Mouse (Mus musculus): Measurements from ENCODE around the gene Dlx2. TPM values are rescaled to one million over a fixed set of nuclear protein-coding genes. Genes with fewer than 3 reads are reported as not detected.

The Dlx2 gene
- 1.5 and 1.8 TPM in 2 replicates for polyA plus RNA-seq (2015; fragmentation: Nextera tagmentation; extraction: Ambion mirVana)

- H3K36me3 ChIP-seq (ENCODE audit: control insufficient read depth, insufficient read depth, low read length) = no peaks in the 10 kb centered on the region
- peak; percentile 28 for ATAC-seq
Observed at GRCm38 (mm10) chr2:71546640-71547071, at the start of gene Dlx2. Gene Dlx2, minus strand, starts transcription at chr2:71546754.

DNA sequence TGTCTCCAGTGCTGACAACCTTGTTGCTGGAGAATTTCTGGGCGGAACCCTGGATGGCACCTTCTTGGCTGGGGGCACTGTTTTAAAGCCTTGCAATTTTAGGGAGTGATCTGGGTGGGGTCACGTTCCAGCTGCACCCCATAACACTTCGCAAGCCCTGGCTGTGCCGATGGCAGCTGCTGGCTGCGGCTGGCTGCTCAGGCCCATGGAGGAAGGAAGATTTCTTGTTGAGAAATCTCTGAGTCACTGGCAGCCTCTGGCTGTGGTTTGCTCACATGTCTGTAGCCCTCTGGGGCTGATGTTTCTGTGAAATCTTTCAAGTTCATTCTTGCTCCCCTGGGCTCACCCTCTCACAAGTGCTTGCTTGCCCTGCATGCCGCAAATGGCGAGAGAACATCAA is 47.9 kb upstream of the Dlx2 start:
- H3K27me3 ChIP-seq (replicated peaks; ENCODE audit: control insufficient read depth, insufficient read depth, low read length) = no peaks in the 10 kb centered on the region
- no peak overlapping the region for H3K4me3 ChIP-seq (ENCODE audit: low read length)
- H3K27ac ChIP-seq (ENCODE audit: low read length) = no peak overlapping the region
- WGBS = 74% methylated on average over 7 of the region's 7 CpGs
- H3K36me3 ChIP-seq (ENCODE audit: control insufficient read depth, insufficient read depth, low read length) = no peaks in the 10 kb centered on the region
- no peaks in the 10 kb centered on the region for H3K9me3 ChIP-seq (ENCODE audit: control insufficient read depth, low read length)
- no peaks in the 10 kb centered on the region for H3K4me1 ChIP-seq (ENCODE audit: control insufficient read depth, insufficient read depth, low read length)
- no peak overlapping the region for H3K4me2 ChIP-seq (ENCODE audit: low read depth, low read length)
- no peak for ATAC-seq
- H3K9ac ChIP-seq (ENCODE audit: low read depth, low read length) = no peak overlapping the region

More at GRCm38 (mm10) chr2:71546640-71547071, at the start of gene Dlx2:
- Histone ChIP-seq H3K27me3 (replicated peaks; ENCODE audit: control insufficient read depth, insufficient read depth, low read length) (peaks cover 80% of the 10 kb centered on the region), H3K9ac (ENCODE audit: low read depth, low read length) (peak within 1 kb of the TSS; percentile 29; the same call in 1 of the 2 replicates), H3K27ac (ENCODE audit: low read length) (peak within 1 kb of the TSS; percentile 48), H3K4me1 (ENCODE audit: control insufficient read depth, insufficient read depth, low read length) (peaks cover 19% of the 10 kb centered on the region), H3K9me3 (ENCODE audit: control insufficient read depth, low read length) (no peaks in the 10 kb centered on the region), H3K4me3 (ENCODE audit: low read length) (peak within 1 kb of the TSS; percentile 50), H3K4me2 (ENCODE audit: low read depth, low read length) (peak within 1 kb of the TSS; percentile 82)
- WGBS = under 1% methylated on average over 35 of the region's 37 CpGs

DNA sequence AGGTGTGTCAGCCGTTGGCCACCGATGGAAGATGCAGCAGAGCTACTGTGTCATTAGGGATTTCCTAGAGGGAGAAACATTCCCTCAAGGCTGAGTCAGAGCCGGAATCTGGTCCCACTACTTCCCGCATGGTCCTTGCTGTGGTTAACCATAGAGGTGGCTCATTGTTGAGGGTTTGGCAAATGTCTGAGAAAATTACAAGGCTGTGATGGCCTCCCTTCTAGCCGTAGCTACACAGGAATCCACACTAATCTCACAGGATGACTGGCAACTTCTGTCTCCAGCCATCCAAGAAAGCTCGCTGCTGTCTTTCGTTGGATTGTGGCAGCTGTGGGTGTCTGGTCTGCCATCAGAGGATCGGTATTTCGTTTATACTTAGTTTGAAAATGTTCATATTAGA is 42.6 kb upstream of the Dlx2 start:
- WGBS = 80% methylated on average over 9 of the region's 9 CpGs
- no peak overlapping the region for H3K4me3 ChIP-seq (ENCODE audit: low read length)
- no peaks in the 10 kb centered on the region for H3K36me3 ChIP-seq (ENCODE audit: control insufficient read depth, insufficient read depth, low read length)
- H3K9ac ChIP-seq (ENCODE audit: low read depth, low read length) = no peak overlapping the region
- no peaks in the 10 kb centered on the region for H3K9me3 ChIP-seq (ENCODE audit: control insufficient read depth, low read length)
- peaks cover 5% of the 10 kb centered on the region; the same call in 1 of the 2 replicates for H3K4me1 ChIP-seq (ENCODE audit: control insufficient read depth, insufficient read depth, low read length)
- no peaks in the 10 kb centered on the region for H3K27me3 ChIP-seq (replicated peaks; ENCODE audit: control insufficient read depth, insufficient read depth, low read length)
- H3K27ac ChIP-seq (ENCODE audit: low read length) = no peak overlapping the region
- no peak for ATAC-seq
- no peak overlapping the region for H3K4me2 ChIP-seq (ENCODE audit: low read depth, low read length)

- Histone ChIP-seq H3K4me2 (ENCODE audit: low read depth, low read length) (peak overlapping the region; percentile 88), H3K9me3 (ENCODE audit: control insufficient read depth, low read length) (no peaks in the 10 kb centered on the region), H3K4me3 (ENCODE audit: low read length) (peak overlapping the region; percentile 58), H3K36me3 (ENCODE audit: control insufficient read depth, insufficient read depth, low read length) (no peaks in the 10 kb centered on the region), H3K27me3 (replicated peaks; ENCODE audit: control insufficient read depth, insufficient read depth, low read length) (no peaks in the 10 kb centered on the region; the same call in 1 of the 2 replicates), H3K27ac (ENCODE audit: low read length) (no peak overlapping the region), H3K9ac (ENCODE audit: low read depth, low read length) (peak overlapping the region; percentile 62), H3K4me1 (ENCODE audit: control insufficient read depth, insufficient read depth, low read length) (no peaks in the 10 kb centered on the region)
- WGBS = 60% methylated on average over 5 of the region's 5 CpGs
- ATAC-seq = no peak
Observed at GRCm38 (mm10) chr2:71581488-71581887, 34.9 kb upstream of the Dlx2 start.

DNA sequence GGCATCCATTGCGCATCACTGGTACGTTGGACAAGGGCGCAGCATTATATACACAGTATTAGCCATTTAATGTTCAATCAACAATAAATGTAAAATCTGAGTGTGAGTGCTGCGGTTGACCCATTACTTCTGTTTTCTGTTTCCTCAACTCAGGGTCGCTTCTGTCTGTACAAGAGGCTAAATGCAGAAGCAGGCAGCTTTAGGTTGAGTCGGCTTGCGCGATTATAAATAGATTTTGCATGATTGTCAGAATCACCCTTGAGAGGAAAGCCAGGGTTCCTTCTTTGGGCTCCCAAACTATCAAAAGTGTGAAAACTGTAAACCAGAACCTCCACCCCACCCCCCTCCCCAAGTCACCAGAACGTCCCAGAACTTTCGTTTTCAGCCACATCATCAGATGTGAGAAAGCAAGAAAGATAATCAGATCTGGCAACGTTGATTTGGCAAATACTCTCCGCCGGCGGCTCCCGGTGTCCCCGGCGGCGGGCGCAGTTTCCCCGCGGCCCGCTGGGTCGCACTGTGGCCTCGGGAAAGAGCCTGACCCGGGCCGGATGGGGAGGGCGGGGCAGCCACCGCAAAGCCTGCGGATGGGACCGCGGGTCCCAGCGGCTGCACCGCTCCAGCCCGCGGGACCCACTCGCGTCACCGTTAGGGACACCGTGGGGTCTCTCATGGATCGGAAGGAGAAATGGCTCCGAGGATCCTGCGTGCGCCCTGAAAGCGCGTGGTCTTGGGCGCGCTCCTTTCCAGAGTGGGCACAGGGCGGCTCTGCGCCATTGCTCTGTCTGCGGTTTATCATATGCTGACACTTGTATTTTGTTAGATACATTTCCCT is 34.3 kb upstream of the Dlx2 start:
- Histone ChIP-seq H3K36me3 (ENCODE audit: control insufficient read depth, insufficient read depth, low read length) (no peaks in the 10 kb centered on the region), H3K4me3 (ENCODE audit: low read length) (peak overlapping the region; percentile 58), H3K27me3 (replicated peaks; ENCODE audit: control insufficient read depth, insufficient read depth, low read length) (no peaks in the 10 kb centered on the region; the same call in 1 of the 2 replicates), H3K9ac (ENCODE audit: low read depth, low read length) (peak overlapping the region; percentile 62), H3K9me3 (ENCODE audit: control insufficient read depth, low read length) (no peaks in the 10 kb centered on the region), H3K27ac (ENCODE audit: low read length) (no peak overlapping the region), H3K4me2 (ENCODE audit: low read depth, low read length) (peak overlapping the region; percentile 88), H3K4me1 (ENCODE audit: control insufficient read depth, insufficient read depth, low read length) (no peaks in the 10 kb centered on the region)
- WGBS = 9% methylated on average over 50 of the region's 50 CpGs
- peak; percentile 86 for ATAC-seq

DNA sequence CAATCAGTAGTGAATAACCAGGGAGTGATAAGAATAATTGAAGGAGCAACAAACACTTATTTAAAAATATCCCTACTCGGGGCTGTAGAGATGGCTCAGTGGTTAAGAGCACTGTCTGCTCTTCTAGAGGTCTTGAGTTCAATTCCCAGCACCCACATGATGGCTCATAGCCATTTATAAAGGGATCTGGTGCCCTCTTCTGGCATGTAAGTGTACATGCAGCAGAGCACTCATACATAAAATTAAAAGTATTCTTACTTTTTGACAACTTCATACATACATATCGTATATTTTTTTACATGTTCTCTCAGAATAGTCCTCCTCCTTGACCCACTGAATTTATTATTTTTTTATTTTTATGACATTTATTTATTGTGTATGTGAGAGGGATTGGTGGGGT is 30.5 kb upstream of the Dlx2 start:
- H3K4me3 ChIP-seq (ENCODE audit: low read length) = no peak overlapping the region
- H3K36me3 ChIP-seq (ENCODE audit: control insufficient read depth, insufficient read depth, low read length) = no peaks in the 10 kb centered on the region
- H3K27me3 ChIP-seq (replicated peaks; ENCODE audit: control insufficient read depth, insufficient read depth, low read length) = no peaks in the 10 kb centered on the region; the same call in 1 of the 2 replicates
- ATAC-seq = no peak
- no peak overlapping the region for H3K27ac ChIP-seq (ENCODE audit: low read length)
- no peaks in the 10 kb centered on the region for H3K4me1 ChIP-seq (ENCODE audit: control insufficient read depth, insufficient read depth, low read length)
- no peak overlapping the region for H3K4me2 ChIP-seq (ENCODE audit: low read depth, low read length)
- no peak overlapping the region for H3K9ac ChIP-seq (ENCODE audit: low read depth, low read length)
- WGBS = 95% methylated on average over 2 of the region's 2 CpGs
- H3K9me3 ChIP-seq (ENCODE audit: control insufficient read depth, low read length) = no peaks in the 10 kb centered on the region

DNA sequence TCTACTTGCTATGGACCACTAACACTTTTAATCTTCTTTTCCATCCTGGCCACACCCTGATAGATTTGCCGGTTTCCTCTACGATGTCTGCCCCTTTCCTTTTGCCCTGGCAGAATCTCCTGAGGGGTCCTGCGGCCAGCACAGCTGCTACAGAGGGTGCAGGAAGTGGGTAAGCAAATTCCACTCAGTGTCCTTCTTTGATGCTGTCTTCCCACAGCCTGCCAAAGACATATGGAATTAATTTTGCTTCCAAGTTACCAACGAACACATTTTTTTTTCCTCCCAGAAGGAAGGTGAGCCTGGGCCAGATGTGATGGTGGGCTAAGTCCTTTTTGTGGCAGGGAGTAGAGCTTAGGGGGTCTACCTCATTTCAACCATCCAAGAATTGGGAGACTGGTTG is 27.2 kb upstream of the Dlx2 start:
- WGBS = 72% methylated on average over 4 of the region's 4 CpGs

DNA sequence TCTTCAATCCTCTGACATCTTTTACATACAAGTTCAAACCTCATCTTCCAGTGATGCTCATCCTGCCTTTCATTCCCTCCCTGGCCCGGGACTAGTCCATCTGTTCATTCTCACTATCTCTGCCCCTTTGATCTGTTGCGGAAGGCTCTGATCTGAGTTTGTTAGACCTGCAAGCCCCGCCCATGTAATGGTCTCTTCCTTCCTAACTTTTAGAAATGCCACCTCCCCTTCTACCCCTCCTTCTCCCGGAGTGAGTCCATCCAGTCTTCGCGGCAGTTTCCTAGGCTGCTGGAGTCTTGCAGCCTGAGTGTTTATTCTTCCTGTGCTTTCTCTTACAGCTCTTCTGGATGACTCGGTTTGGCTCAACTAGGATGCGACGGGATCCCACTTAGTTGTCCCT is 19.9 kb upstream of the Dlx2 start:
- no peaks in the 10 kb centered on the region for H3K9me3 ChIP-seq (ENCODE audit: control insufficient read depth, low read length)
- H3K27me3 ChIP-seq (replicated peaks; ENCODE audit: control insufficient read depth, insufficient read depth, low read length) = 0 out of 2 replicates have a peak, but pooled peaks cover 2% of the 10 kb centered on the region
- WGBS = 68% methylated on average over 9 of the region's 9 CpGs
- H3K36me3 ChIP-seq (ENCODE audit: control insufficient read depth, insufficient read depth, low read length) = no peaks in the 10 kb centered on the region
- no peak for ATAC-seq
- no peak overlapping the region for H3K27ac ChIP-seq (ENCODE audit: low read length)
- no peak overlapping the region for H3K4me3 ChIP-seq (ENCODE audit: low read length)
- no peak overlapping the region for H3K9ac ChIP-seq (ENCODE audit: low read depth, low read length)
- H3K4me1 ChIP-seq (ENCODE audit: control insufficient read depth, insufficient read depth, low read length) = no peaks in the 10 kb centered on the region
- H3K4me2 ChIP-seq (ENCODE audit: low read depth, low read length) = no peak overlapping the region

More for the DNA sequence above, 27.2 kb upstream of the Dlx2 start:
- no peaks in the 10 kb centered on the region for H3K9me3 ChIP-seq (ENCODE audit: control insufficient read depth, low read length)
- H3K4me2 ChIP-seq (ENCODE audit: low read depth, low read length) = no peak overlapping the region
- H3K9ac ChIP-seq (ENCODE audit: low read depth, low read length) = no peak overlapping the region
- H3K27me3 ChIP-seq (replicated peaks; ENCODE audit: control insufficient read depth, insufficient read depth, low read length) = 0 out of 2 replicates have a peak, but pooled peaks cover 2% of the 10 kb centered on the region
- no peaks in the 10 kb centered on the region for H3K36me3 ChIP-seq (ENCODE audit: control insufficient read depth, insufficient read depth, low read length)
- no peak for ATAC-seq
- H3K4me1 ChIP-seq (ENCODE audit: control insufficient read depth, insufficient read depth, low read length) = no peaks in the 10 kb centered on the region
- no peak overlapping the region for H3K4me3 ChIP-seq (ENCODE audit: low read length)
- no peak overlapping the region for H3K27ac ChIP-seq (ENCODE audit: low read length)

DNA sequence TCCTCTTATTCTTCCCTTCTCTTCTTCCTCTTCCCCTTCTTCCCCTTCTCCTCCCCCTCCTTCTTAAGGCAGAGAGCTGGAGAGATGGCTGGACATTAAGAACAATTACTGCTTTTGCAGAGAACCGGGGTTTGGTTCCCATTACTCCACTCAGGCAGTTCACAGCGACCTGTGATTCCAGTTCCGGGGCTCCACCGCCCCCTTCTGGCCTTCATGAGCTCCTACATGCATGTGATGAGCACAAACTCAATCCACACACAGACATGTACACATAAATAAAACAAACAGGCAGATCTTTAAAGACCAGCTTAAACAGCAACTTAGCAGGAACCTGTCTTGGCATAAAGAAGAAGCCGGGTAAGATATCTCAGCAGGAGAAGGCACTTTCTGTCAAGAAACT is 9.5 kb upstream of the Dlx2 start:
- no peaks in the 10 kb centered on the region for H3K4me1 ChIP-seq (ENCODE audit: control insufficient read depth, insufficient read depth, low read length)
- no peak overlapping the region for H3K4me2 ChIP-seq (ENCODE audit: low read depth, low read length)
- no peak overlapping the region for H3K4me3 ChIP-seq (ENCODE audit: low read length)
- no peaks in the 10 kb centered on the region for H3K36me3 ChIP-seq (ENCODE audit: control insufficient read depth, insufficient read depth, low read length)
- 68% methylated on average over 5 of the region's 5 CpGs for WGBS
- no peak overlapping the region for H3K9ac ChIP-seq (ENCODE audit: low read depth, low read length)
- H3K27me3 ChIP-seq (replicated peaks; ENCODE audit: control insufficient read depth, insufficient read depth, low read length) = peaks cover 25% of the 10 kb centered on the region
- peaks cover 4% of the 10 kb centered on the region; the same call in 1 of the 2 replicates for H3K9me3 ChIP-seq (ENCODE audit: control insufficient read depth, low read length)
- H3K27ac ChIP-seq (ENCODE audit: low read length) = no peak overlapping the region
- no peak for ATAC-seq

Measured in intestine, embryonic 16.5 days (tissue).